Mouse (Mus musculus): Measurements from ENCODE around the gene Tbc1d1. TPM values are rescaled to one million over a fixed set of nuclear protein-coding genes. Genes with fewer than 3 reads are reported as not detected.

Gene Tbc1d1
- polyA plus RNA-seq, 1 experiment from 2014 or later, result 36.3 TPM

- Histone ChIP-seq H3K27ac (no peak overlapping the region), H3K4me2 (no peak overlapping the region), H3K4me3 (replicated peaks) (no peak overlapping the region), H3K4me1 (peaks cover 6% of the 10 kb centered on the region; the same call in 1 of the 2 replicates), H3K36me3 (no peaks in the 10 kb centered on the region), H3K9me3 (replicated peaks) (no peaks in the 10 kb centered on the region), H3K27me3 (peaks cover 11% of the 10 kb centered on the region), H3K9ac (no peak overlapping the region)
- 74% methylated on average over 10 of the region's 10 CpGs for WGBS
- no peak for ATAC-seq (replicated peaks; ENCODE audit: low FRiP score)
These were observed 9.6 kb upstream of the Tbc1d1 start for GRCm38 (mm10) chr5:64146384-64147005.

DNA sequence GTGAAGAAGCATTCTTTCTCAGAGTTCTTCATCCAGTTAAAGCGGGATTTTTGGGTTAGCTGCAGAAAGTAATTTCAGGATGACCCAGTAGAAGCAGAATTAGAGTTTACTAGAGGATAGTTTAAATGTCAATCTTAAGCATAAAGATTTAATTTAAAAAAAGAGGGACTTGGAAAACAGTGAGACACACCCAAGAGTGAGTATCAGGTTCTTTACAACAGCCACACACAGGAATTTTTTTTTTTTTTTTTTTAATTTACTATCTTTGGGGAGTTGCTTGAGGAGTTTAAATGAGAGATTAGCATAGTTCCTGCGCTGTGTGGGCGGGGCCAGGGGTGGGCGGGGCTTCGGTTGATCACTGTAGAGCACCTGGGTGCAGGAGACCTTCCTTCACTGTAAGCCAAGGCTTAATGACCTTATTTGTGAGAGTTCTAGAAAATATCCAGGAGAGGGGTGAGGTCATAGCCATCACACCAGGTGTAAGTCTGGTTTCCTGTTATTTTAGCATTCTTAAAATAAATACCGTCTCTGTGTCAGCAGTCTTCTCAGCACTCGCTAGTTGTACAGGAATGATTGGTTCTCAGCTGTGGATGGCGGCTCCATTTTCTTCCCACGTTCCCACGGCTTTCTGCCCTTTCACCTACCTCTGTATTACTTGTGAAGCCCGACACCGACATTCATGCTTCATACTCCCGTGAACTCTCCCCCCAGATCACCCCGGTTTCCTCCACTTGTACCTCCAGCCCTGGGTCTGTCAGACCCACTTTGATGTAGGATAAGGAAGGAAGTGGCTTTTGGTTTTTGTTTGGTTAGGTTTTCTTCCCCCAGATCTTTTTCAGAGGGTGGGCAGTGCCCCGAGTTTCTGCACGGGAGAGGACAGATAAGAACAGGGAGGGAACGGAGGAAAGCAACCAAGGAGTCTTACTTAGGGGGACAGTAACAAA, 6.6 kb upstream of the Tbc1d1 start:
- no peak overlapping the region for H3K27ac ChIP-seq
- H3K4me3 ChIP-seq (replicated peaks), result no peak overlapping the region
- no peak; the same call in 1 of the 2 replicates for ATAC-seq (replicated peaks; ENCODE audit: low FRiP score)

DNA sequence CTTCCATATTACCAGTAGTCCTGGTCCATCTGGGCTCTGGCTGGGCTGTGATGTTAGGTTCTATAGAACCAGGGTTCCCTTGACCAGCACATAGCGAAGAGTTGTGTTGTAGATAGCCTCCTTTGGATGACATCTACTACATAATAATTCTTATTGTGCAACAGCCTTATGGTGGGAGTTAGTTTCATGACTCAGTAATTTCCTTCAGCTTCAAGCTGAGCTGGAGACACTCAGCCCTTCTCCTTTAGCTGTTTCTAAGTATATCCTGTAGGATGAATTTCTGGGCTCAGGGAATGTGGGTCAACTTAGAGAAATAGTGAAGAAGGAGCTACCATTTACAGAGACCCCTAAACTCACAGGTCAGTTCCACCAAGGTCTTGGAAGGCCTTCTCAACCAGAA, 2.8 kb upstream of the Tbc1d1 start:
- peaks cover 27% of the 10 kb centered on the region for H3K4me1 ChIP-seq
- no peaks in the 10 kb centered on the region for H3K36me3 ChIP-seq
- H3K4me3 ChIP-seq (replicated peaks), result no peak overlapping the region
- no peak overlapping the region for H3K27ac ChIP-seq
- H3K27me3 ChIP-seq, result peaks cover 22% of the 10 kb centered on the region
- H3K9ac ChIP-seq, result no peak overlapping the region
- 90% methylated on average over 1 of the region's 1 CpGs for WGBS
- ATAC-seq (replicated peaks; ENCODE audit: low FRiP score), result no peak
- no peak overlapping the region for H3K4me2 ChIP-seq
- no peaks in the 10 kb centered on the region for H3K9me3 ChIP-seq (replicated peaks)

More for the DNA sequence above, 6.6 kb upstream of the Tbc1d1 start:
- Histone ChIP-seq H3K4me2 (peak overlapping the region; percentile 45), H3K27me3 (peaks cover 11% of the 10 kb centered on the region), H3K9ac (no peak overlapping the region), H3K4me1 (peaks cover 6% of the 10 kb centered on the region; the same call in 1 of the 2 replicates), H3K36me3 (no peaks in the 10 kb centered on the region), H3K9me3 (replicated peaks) (no peaks in the 10 kb centered on the region)
- WGBS, result 16% methylated on average over 17 of the region's 17 CpGs

GRCm38 (mm10) chr5:64156579-64156978, 474 bp downstream of the Tbc1d1 start:
- H3K9ac ChIP-seq, result no peak overlapping the region
- peak overlapping the region; percentile 82 for H3K27ac ChIP-seq
- peaks cover 31% of the 10 kb centered on the region for H3K27me3 ChIP-seq
- no peaks in the 10 kb centered on the region for H3K9me3 ChIP-seq (replicated peaks)
- no peaks in the 10 kb centered on the region for H3K36me3 ChIP-seq
- WGBS, result 12% methylated on average over 4 of the region's 4 CpGs
- peak overlapping the region; percentile 35 for H3K4me3 ChIP-seq (replicated peaks)
- H3K4me1 ChIP-seq, result peaks cover 43% of the 10 kb centered on the region
- ATAC-seq (replicated peaks; ENCODE audit: low FRiP score), result no peak
- H3K4me2 ChIP-seq, result peak overlapping the region; percentile 59

GRCm38 (mm10) chr5:64157926-64158325, 1.8 kb downstream of the Tbc1d1 start:
- no peak for ATAC-seq (replicated peaks; ENCODE audit: low FRiP score)
- H3K9ac ChIP-seq, result no peak overlapping the region
- WGBS, result 65% methylated on average over 1 of the region's 1 CpGs
- H3K4me3 ChIP-seq (replicated peaks), result no peak overlapping the region
- H3K27me3 ChIP-seq, result peaks cover 39% of the 10 kb centered on the region
- H3K4me2 ChIP-seq, result no peak overlapping the region
- H3K27ac ChIP-seq, result no peak overlapping the region
- H3K9me3 ChIP-seq (replicated peaks), result no peaks in the 10 kb centered on the region
- peaks cover 43% of the 10 kb centered on the region for H3K4me1 ChIP-seq
- no peaks in the 10 kb centered on the region for H3K36me3 ChIP-seq

DNA sequence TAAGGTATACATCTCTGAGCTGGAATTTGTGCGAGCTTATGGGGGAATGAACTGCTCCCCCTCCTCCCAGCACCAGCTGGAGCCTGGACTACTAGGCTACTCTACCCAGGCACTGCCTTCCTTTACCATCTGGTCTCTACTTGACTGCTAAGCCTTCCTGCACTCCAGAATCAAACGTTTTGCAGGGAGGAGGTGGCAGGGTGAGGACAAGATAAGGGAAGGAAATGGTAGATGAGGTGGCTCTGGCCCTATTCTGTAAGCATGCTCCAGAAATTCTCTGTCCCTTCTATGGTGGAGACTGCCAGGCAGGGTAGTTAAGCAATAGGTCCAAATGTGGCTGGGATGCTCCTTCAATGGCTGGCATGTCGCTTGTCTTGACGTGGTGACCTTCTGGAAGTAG, 2.4 kb downstream of the Tbc1d1 start:
- Histone ChIP-seq H3K9me3 (replicated peaks) (no peaks in the 10 kb centered on the region), H3K4me1 (peaks cover 43% of the 10 kb centered on the region), H3K27ac (no peak overlapping the region), H3K27me3 (peaks cover 39% of the 10 kb centered on the region), H3K4me2 (peak overlapping the region; percentile 100), H3K4me3 (replicated peaks) (peak overlapping the region; percentile 73; the same call in 1 of the 2 replicates), H3K36me3 (no peaks in the 10 kb centered on the region), H3K9ac (no peak overlapping the region)
- WGBS, result 45% methylated on average over 4 of the region's 4 CpGs
- ATAC-seq (replicated peaks; ENCODE audit: low FRiP score), result no peak

DNA sequence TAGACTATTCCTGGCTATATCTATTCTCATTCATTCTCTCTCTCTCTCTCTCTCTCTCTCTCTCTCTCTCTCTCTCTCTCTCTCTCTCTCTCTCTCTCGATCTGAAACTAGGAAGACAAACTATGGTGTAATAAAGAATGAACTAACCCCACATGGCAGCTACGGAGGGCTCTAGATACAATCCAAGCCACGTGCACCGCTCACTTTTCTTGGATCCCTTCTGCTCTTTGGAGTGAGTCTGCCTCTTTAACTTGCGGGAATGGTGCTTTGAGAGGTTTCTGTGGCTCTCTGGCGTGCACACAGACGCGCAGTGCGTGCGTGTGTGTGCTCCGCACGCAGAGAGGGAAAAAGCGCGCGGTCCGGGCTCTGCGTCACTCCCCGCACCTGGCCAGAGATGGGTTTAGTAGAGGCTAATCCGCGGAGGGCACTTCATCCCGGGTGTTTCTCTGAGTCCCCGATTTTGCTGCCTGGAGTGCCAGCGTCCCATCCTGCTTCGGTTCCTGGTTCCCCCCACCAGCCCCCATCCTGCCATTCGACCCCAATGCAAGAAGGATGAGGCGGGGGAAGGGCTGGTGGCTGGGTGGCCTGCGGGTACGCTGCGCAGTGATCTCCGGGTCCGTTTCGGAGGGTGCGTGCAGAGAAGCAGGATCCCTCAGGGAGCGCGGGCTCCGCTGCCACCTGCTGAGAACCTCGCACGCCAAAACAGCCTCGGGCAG, 3.1 kb downstream of the Tbc1d1 start:
- peak overlapping the region; percentile 73 for H3K4me3 ChIP-seq (replicated peaks)
- peak overlapping the region; percentile 100 for H3K4me2 ChIP-seq
- peak; percentile 15 for ATAC-seq (replicated peaks; ENCODE audit: low FRiP score)
- no peaks in the 10 kb centered on the region for H3K36me3 ChIP-seq
- H3K9ac ChIP-seq, result peak overlapping the region; percentile 64
- H3K9me3 ChIP-seq (replicated peaks), result no peaks in the 10 kb centered on the region
- H3K4me1 ChIP-seq, result peaks cover 43% of the 10 kb centered on the region
- peaks cover 39% of the 10 kb centered on the region for H3K27me3 ChIP-seq
- WGBS, result under 1% methylated on average over 39 of the region's 39 CpGs
- no peak overlapping the region for H3K27ac ChIP-seq

GRCm38 (mm10) chr5:64159781-64160704, 3.9 kb downstream of the Tbc1d1 start:
- Histone ChIP-seq H3K27ac (no peak overlapping the region), H3K36me3 (no peaks in the 10 kb centered on the region), H3K27me3 (peaks cover 39% of the 10 kb centered on the region), H3K4me3 (replicated peaks) (peak overlapping the region; percentile 73), H3K9me3 (replicated peaks) (no peaks in the 10 kb centered on the region), H3K4me1 (peaks cover 43% of the 10 kb centered on the region), H3K4me2 (peak overlapping the region; percentile 100), H3K9ac (peak overlapping the region; percentile 64)
- ATAC-seq (replicated peaks; ENCODE audit: low FRiP score), result peak; percentile 76
- under 1% methylated on average over 57 of the region's 63 CpGs for WGBS

DNA sequence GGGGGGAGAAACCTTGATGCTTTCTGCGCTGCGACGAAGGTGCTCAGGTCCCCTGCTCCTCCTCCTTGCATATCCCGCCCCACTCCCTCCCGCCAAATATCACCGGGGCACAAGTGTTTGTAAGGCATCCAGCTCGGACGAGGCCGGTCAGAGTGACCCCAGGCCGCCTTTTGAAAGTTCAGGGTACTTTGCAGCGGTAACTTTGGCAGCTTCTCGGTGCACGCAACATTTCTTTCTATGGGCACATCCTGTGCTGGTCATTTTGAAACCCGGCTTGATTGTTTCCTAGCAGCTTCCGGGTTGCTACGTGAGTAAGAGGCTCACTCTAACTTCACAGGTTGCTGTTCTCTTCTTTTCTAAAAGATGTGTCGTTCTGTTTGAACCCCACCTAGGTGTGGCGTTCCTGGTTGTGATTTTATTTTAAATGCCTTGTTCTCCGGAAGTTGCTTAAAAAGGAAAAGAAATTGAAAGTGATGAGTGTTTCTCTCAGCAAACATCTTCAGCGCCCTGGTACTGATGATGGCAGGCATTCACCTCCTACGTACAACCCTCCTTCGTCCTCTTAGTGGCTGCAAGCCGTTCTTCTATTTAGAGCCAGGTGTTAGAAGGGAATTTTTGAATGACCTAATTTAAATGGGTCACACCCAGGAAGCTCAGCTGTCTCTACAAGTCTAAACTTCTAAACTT, 4.7 kb downstream of the Tbc1d1 start:
- WGBS, result under 1% methylated on average over 23 of the region's 23 CpGs
- peak overlapping the region; percentile 73 for H3K4me3 ChIP-seq (replicated peaks)
- H3K9ac ChIP-seq, result peak overlapping the region; percentile 64
- peak overlapping the region; percentile 100 for H3K4me2 ChIP-seq
- no peaks in the 10 kb centered on the region for H3K9me3 ChIP-seq (replicated peaks)
- ATAC-seq (replicated peaks; ENCODE audit: low FRiP score), result no peak; the same call in 1 of the 2 replicates
- no peaks in the 10 kb centered on the region for H3K36me3 ChIP-seq
- H3K27me3 ChIP-seq, result peaks cover 39% of the 10 kb centered on the region
- no peak overlapping the region for H3K27ac ChIP-seq
- H3K4me1 ChIP-seq, result peaks cover 40% of the 10 kb centered on the region

DNA sequence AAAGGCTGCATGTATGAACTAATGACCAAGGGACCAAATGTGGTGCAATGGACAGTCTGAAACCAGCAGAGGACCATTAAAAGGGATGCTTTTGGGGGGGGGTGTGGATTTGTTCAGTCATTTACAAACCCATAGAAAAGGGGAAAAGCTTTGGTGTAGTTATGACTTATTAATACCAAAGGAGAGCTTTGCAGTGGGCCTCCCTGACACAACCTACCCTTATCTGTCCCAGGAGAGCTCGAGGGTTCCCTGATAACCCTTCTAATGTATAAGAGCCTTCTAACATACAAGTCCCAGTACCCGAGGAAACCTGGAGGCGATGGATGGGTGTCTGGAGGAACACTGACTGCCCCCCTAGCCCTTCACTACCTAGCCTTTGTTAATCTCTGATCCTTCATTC, 5.8 kb downstream of the Tbc1d1 start:
- ATAC-seq (replicated peaks; ENCODE audit: low FRiP score), result no peak
- Histone ChIP-seq H3K9ac (no peak overlapping the region), H3K27me3 (peaks cover 39% of the 10 kb centered on the region), H3K4me3 (replicated peaks) (no peak overlapping the region), H3K4me1 (peaks cover 30% of the 10 kb centered on the region), H3K27ac (no peak overlapping the region), H3K9me3 (replicated peaks) (no peaks in the 10 kb centered on the region), H3K36me3 (no peaks in the 10 kb centered on the region), H3K4me2 (0 out of 2 replicates have a peak overlapping the region, but pooled peaks have one; percentile 100)
- WGBS, result 65% methylated on average over 3 of the region's 3 CpGs
